Mouse (Mus musculus) heart, adult 2 months (tissue): ENCODE data around the gene 4930507D05Rik. TPM values are rescaled to one million over a fixed set of nuclear protein-coding genes. Genes with fewer than 3 reads are reported as not detected.
A peak's percentile ranks its signal among the peaks of the same experiment; 100 is the strongest.

Experiments used
- DNase-seq, 2 experiments: peaks; one replicate each; pipeline ENCODE4 v3.0.0; 2021
- H3K27ac ChIP-seq: fragments of 200-600 bp; 2 replicates; pipeline ENCODE4 v1.8.1; 2022
- H3K27me3 ChIP-seq: fragments of 200-500 bp; 2 replicates; pipeline ENCODE4 v1.6.1; 2012; ENCODE audit warnings: mild to moderate bottlenecking, low read length, inconsistent platforms, mixed read lengths; ENCODE audit not compliant: control insufficient read depth, insufficient read depth
- H3K36me3 ChIP-seq: fragments of 200-500 bp; 2 replicates; pipeline ENCODE4 v1.6.1; 2012; ENCODE audit warnings: low read length, inconsistent platforms; ENCODE audit not compliant: control insufficient read depth, insufficient read depth
- H3K4me1 ChIP-seq: fragments of 200-500 bp; 2 replicates; pipeline ENCODE4 v1.6.1; 2011; ENCODE audit warnings: low read length; ENCODE audit not compliant: control insufficient read depth, insufficient read depth
- H3K4me3 ChIP-seq: fragments of 200-600 bp; 2 replicates; pipeline ENCODE4 v1.8.1; 2022
- H3K79me2 ChIP-seq: fragments of 200-500 bp; replicated peaks from 2 replicates; pipeline ENCODE4 v1.6.1; 2012; ENCODE audit warnings: mild to moderate bottlenecking, inconsistent platforms, low read length, moderate library complexity, mixed read lengths; ENCODE audit not compliant: control insufficient read depth, insufficient read depth
- H3K9ac ChIP-seq: fragments of 200-500 bp; 2 replicates; pipeline ENCODE4 v1.6.1; 2012; ENCODE audit warnings: low read depth, mild to moderate bottlenecking, control low read depth, inconsistent platforms, low read length, mixed read lengths
- CTCF ChIP-seq: fragments of 200-600 bp; IDR thresholded peaks from 2 replicates; pipeline ENCODE4 v1.8.1; 2022; ENCODE audit warnings: antibody characterized with exemption, mild to moderate bottlenecking, moderate library complexity
- EP300 ChIP-seq: fragments of 200-500 bp; IDR thresholded peaks from 2 replicates; pipeline ENCODE4 v1.6.1; 2011; ENCODE audit warnings: low read depth, low read length, control low read depth; ENCODE audit not compliant: insufficient read depth
- POLR2A ChIP-seq: fragments of 200-500 bp; IDR thresholded peaks from 2 replicates; pipeline ENCODE4 v1.6.1; 2011; ENCODE audit warnings: mild to moderate bottlenecking, low read depth, low read length, control low read depth; ENCODE audit not compliant: insufficient read depth
- WGBS: fragments of 180-500 bp; shearing (Covaris S2); methylation state at CpG from one replicate; pipeline ENCODE4 v1.1.7; 2018; 5-methylcytosine and 5-hydroxymethylcytosine counted together
- intact Hi-C: fragments of 180-260 bp; cut with DNase I; formaldehyde crosslinking; loops from one replicate; pipeline ENCODE4 v1.15.1; 2025
- polyA plus RNA-seq: library from polyadenylated mRNA; depleted of rRNA; stranded (reverse); fragments of >200 nt; gene quantifications from 2 replicates; pipeline ENCODE4 v1.2.3, GENCODE M21; 2012
- total RNA-seq, 2 experiments: library from RNA; stranded (reverse); gene quantifications; 2 replicates each; pipeline ENCODE4 v1.2.3; 2021

The 4930507D05Rik gene
- total and polyA plus RNA-seq, 3 experiments: 0.12 to 0.36 (median 0.18) TPM

DNA sequence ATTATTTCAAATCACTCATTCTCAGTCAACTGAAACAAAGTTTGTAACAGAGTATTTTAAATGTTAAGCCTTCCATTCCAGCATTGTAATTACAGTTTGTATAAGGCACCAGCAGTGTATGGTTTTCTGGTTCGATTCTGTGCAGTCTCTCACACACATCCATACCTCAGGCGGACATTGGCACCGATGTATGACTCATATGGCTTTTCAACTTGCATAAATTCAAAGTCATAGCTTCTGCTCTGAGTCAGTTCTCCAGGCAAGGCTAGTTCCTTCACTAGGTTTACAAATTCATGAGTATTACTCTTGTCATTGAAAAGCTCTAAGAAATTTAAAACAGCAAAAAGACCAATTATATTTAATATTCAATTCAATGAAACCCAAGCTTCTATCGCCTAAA, 20.4 kb downstream of the 4930507D05Rik start:
- Histone ChIP-seq H3K9ac (no peak overlapping the region), H3K36me3 (no peaks in the 10 kb centered on the region; the same call in 1 of the 2 replicates), H3K27ac (no peak overlapping the region), H3K27me3 (no peaks in the 10 kb centered on the region), H3K4me3 (no peak overlapping the region), H3K79me2 (no peaks in the 10 kb centered on the region; the same call in 1 of the 2 replicates), H3K4me1 (no peaks in the 10 kb centered on the region)
- intact Hi-C loops: no loop called here
- no peak for DNase-seq
- no peak for TF ChIP-seq EP300
- no peak for TF ChIP-seq CTCF
- no peak for TF ChIP-seq POLR2A
- WGBS: 88% methylated on average over 4 of the region's 4 CpGs

DNA sequence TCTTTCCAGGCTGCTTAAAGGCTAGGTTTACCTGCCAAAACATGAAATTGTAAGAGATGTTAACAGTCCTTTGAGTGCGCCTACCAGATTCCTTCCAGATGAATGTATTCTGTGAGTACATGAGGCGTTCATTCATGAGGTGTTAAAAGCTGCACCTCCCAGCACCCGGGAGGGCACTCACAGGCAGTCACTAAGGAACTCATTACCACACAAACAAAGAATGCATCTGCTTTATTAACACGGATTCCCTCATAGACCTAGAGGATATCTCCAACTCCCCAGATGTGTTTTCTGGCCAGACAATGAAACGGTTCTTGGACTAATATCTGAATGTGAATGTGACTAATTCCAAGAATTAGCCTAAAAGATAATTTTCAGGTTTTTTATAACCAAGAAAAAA, 21.8 kb downstream of the 4930507D05Rik start:
- Histone ChIP-seq H3K4me1 (no peaks in the 10 kb centered on the region), H3K27me3 (no peaks in the 10 kb centered on the region), H3K9ac (no peak overlapping the region), H3K79me2 (peaks cover 1% of the 10 kb centered on the region), H3K4me3 (no peak overlapping the region), H3K27ac (no peak overlapping the region), H3K36me3 (no peaks in the 10 kb centered on the region; the same call in 1 of the 2 replicates)
- no peak for DNase-seq
- TF ChIP-seq POLR2A: no peak
- no peak for TF ChIP-seq EP300
- TF ChIP-seq CTCF: no peak
- intact Hi-C loops: no loop called here
- WGBS: 39% methylated on average over 5 of the region's 5 CpGs

DNA sequence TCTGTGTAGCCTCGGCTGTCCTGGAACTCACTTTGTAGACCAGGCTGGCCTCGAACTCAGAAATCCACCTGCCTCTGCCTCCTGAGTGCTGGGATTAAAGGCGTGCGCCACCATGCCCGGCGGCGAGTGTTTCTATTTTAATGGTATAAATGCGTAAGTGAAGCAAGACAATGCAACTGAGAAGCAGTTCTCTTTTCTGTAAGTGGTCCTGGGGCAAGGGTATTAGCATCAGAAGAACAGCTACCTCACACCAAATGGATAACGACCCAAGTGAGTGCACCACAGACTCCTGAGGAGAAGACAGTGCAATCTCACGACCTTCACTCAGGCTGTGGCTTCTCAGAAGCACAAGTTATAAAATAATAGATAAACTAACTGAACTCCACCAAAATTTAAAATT, 25.7 kb downstream of the 4930507D05Rik start:
- H3K9ac ChIP-seq: no peak overlapping the region
- DNase-seq: no peak
- no peaks in the 10 kb centered on the region for H3K27me3 ChIP-seq
- H3K4me3 ChIP-seq: no peak overlapping the region
- intact Hi-C loops: no loop called here
- TF ChIP-seq CTCF: no peak
- no peak for TF ChIP-seq POLR2A
- no peak for TF ChIP-seq EP300
- peaks cover 13% of the 10 kb centered on the region for H3K36me3 ChIP-seq
- H3K79me2 ChIP-seq: peaks cover 6% of the 10 kb centered on the region
- no peak overlapping the region for H3K27ac ChIP-seq
- 92% methylated on average over 10 of the region's 10 CpGs for WGBS
- H3K4me1 ChIP-seq: peaks cover 2% of the 10 kb centered on the region

DNA sequence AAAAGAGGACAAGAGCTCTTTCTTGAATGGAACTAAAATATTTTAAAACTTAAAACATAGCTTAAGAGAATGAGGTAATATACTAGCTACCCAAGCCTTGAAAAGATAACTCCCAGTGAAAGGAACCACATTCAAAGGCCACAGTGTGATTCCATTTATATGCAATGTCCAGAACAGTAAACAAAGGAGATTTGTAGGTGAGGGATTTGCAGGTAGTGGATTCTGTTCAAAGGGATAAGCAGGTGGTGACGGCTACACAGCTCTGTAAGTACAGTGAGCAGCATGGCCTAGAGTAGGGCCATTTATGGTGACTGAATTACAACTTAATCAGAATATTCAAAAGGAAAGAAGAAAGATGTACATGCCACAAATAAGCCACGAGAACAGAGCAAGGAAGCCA, 27.7 kb downstream of the 4930507D05Rik start:
- no peak for DNase-seq
- no peak overlapping the region for H3K4me3 ChIP-seq
- intact Hi-C loops: no loop called here
- WGBS: 71% methylated on average over 2 of the region's 2 CpGs
- no peak overlapping the region for H3K9ac ChIP-seq
- no peak overlapping the region for H3K27ac ChIP-seq
- peaks cover 15% of the 10 kb centered on the region for H3K36me3 ChIP-seq
- peaks cover 6% of the 10 kb centered on the region for H3K79me2 ChIP-seq
- H3K27me3 ChIP-seq: no peaks in the 10 kb centered on the region
- H3K4me1 ChIP-seq: peaks cover 2% of the 10 kb centered on the region
- no peak for TF ChIP-seq POLR2A
- TF ChIP-seq CTCF: no peak
- TF ChIP-seq EP300: no peak

DNA sequence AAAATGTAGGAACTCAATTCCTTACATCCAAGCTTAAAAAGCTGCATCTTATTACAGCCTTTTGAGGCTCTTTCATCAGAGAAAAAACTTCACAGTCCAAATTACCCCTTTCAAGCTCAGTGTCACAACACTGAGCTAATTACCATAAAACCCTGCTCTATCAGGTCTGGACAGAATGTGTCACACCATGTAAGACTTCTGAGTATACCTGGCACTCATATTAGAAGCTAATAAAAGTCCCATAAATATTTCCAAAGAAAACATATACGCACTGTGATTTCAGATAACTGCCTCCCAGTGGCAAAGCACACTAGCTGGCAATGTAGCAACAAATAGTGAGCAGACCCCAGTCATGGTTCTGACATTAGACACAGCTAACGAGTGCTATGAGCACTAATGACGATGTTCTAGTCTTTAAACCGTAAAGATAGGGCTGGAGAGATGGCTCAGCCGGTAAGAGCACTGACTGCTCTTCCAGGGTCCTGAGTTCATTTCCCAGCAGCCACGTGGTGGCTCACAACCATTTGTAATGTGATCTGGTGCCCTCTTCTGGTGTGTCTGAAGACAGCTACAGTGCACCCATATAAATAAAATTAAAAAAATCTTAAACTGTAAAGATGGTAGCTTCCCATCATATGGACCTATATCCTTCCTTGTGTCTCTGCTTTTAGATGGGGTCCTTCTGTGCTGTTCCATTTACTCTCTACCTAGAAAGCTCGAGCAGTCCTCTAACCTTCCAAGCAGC, 32.0 kb downstream of the 4930507D05Rik start:
- no peaks in the 10 kb centered on the region for H3K27me3 ChIP-seq
- peaks cover 6% of the 10 kb centered on the region for H3K79me2 ChIP-seq
- no peak overlapping the region for H3K27ac ChIP-seq
- peaks cover 17% of the 10 kb centered on the region for H3K36me3 ChIP-seq
- TF ChIP-seq POLR2A (no peak), EP300 (no peak), CTCF (no peak; the same call in 1 of the 2 replicates)
- peaks cover 3% of the 10 kb centered on the region for H3K4me1 ChIP-seq
- intact Hi-C loops: no loop called here
- WGBS: 72% methylated on average over 7 of the region's 7 CpGs
- no peak overlapping the region for H3K4me3 ChIP-seq
- DNase-seq: no peak
- H3K9ac ChIP-seq: no peak overlapping the region

DNA sequence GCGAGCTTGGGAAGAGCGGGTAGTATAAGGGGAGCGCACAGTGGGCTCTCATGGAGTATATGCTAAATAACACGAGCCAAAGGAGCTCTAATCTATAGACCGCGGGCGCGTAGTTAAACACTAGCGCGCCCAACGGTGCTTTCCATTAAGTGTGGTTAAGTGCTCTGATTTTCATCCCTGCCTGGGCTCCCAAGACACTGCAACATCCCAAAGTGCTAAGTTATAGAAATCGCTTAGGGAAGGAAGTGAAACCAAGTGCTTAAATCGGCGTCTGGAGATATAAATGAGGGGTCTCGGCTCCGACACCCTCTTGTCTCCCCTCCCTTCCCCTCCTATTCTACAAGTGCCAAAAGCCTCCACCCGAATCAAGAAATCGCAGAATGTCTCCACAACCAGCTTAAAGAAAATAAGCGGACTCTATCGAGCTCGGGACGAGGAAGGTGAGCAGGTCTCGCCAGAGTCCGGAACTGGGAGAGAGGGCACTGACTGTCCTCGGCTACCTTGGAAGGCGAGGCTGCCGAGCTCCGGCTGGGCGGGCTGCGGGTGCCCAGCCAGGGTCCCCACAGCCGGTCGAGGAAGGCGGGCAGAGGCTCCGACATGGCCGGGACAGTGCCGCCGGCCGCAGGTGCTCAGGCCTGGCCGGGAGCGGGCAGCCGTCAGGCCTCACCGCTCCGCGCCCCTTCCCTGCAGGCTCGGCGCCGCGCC, 36.7 kb downstream of the 4930507D05Rik start:
- TF ChIP-seq POLR2A (no peak), CTCF (no peak), EP300 (no peak)
- H3K4me3 ChIP-seq: peak overlapping the region; percentile 86
- intact Hi-C loops: loop anchor here (2.0 to 5.0 kb wide), 3 partner anchors 37 to 294 kb away; partner anchors contain the start of genes 4930507D05Rik, Ddx50 and Supv3l1
- H3K4me1 ChIP-seq: peaks cover 3% of the 10 kb centered on the region
- H3K27me3 ChIP-seq: no peaks in the 10 kb centered on the region
- DNase-seq: no peak
- peak overlapping the region; percentile 96 for H3K9ac ChIP-seq
- under 1% methylated on average over 45 of the region's 48 CpGs for WGBS
- H3K36me3 ChIP-seq: peaks cover 2% of the 10 kb centered on the region; the same call in 1 of the 2 replicates
- H3K79me2 ChIP-seq: peaks cover 2% of the 10 kb centered on the region
- H3K27ac ChIP-seq: peak overlapping the region; percentile 92
